Mouse (Mus musculus) v-Abl transformed pro-B cells (cell line): ENCODE results near the gene Snrnp40.

Experiments used
- in situ Hi-C, 2 experiments: fragments of 400-800 bp; cut with MboI; formaldehyde crosslinking; loops; one replicate each; pipeline ENCODE4 v1.15.1; 2025; ENCODE audit not compliant: unreplicated experiment in 2 of 2

Gene Snrnp40

GRCm38 (mm10) chr4:130377500-130377899, 17.6 kb downstream of the Snrnp40 start:
- in situ Hi-C loops: no loop called here

GRCm38 (mm10) chr4:130379181-130379580, 19.2 kb downstream of the Snrnp40 start:
- in situ Hi-C loops: no loop called here

GRCm38 (mm10) chr4:130380418-130380817, 20.5 kb downstream of the Snrnp40 start:
- in situ Hi-C loops: no loop called here

- in situ Hi-C loops: no loop called here
Observed at GRCm38 (mm10) chr4:130387256-130387655, 27.3 kb downstream of the Snrnp40 start.

- in situ Hi-C loops: no loop called here
Observed at GRCm38 (mm10) chr4:130389496-130389895, 29.6 kb downstream of the Snrnp40 start.

GRCm38 (mm10) chr4:130389927-130390326, 30.0 kb downstream of the Snrnp40 start:
- in situ Hi-C loops: no loop called here

GRCm38 (mm10) chr4:130391265-130391664, 31.3 kb downstream of the Snrnp40 start:
- in situ Hi-C loops: no loop called here
